Comparison of ENCODE assay signal across 9 mouse cellular contexts in genomic region chr5:99521411-99521810, GRCm38 (mm10).
DNase-seq lines count a peak whose midpoint lies in the region; ATAC-seq and TF ChIP-seq lines count a peak whose summit lies in the region.
"Had no signal": no experiment of that assay in that cellular context is flagged by ENCODE, and none has a peak within 500 bp of the region (broad histone marks: within the 10 kb centered on the region; RNA-seq: fewer than 3 reads in every experiment).

No protein-coding gene starts in this region.

- 51% methylated on average over 4 of the region's 4 CpGs for WGBS in forebrain, embryonic 15.5 days
- WGBS in forebrain, embryonic 13.5 days = 64% methylated on average over 4 of the region's 4 CpGs
- 44% methylated on average over 4 of the region's 4 CpGs for WGBS in lung, embryonic 14.5 days
- WGBS in lung, postnatal 0 days = 46% methylated on average over 4 of the region's 4 CpGs

- H3K27ac ChIP-seq in forebrain, embryonic 15.5 days (replicated peaks) = peak overlapping the region; percentile 42
- no peak overlapping the region for H3K27ac ChIP-seq in forebrain, embryonic 13.5 days
- H3K27ac ChIP-seq in lung, embryonic 14.5 days (ENCODE audit: low read depth) = 0 out of 2 replicates have a peak overlapping the region, but pooled peaks have one; percentile 52
- H3K27ac ChIP-seq in lung, postnatal 0 days (ENCODE audit: low read length) = no peak overlapping the region

- H3K4me2 ChIP-seq in forebrain, embryonic 15.5 days (replicated peaks) = no peak overlapping the region
- H3K4me2 ChIP-seq in forebrain, embryonic 13.5 days = no peak overlapping the region
- H3K4me2 ChIP-seq in lung, embryonic 14.5 days = no peak overlapping the region
- H3K4me2 ChIP-seq in lung, postnatal 0 days (replicated peaks; ENCODE audit: low read depth, low read length) = no peak overlapping the region

- ATAC-seq in forebrain, embryonic 15.5 days (replicated peaks) = no peak
- no peak for ATAC-seq in forebrain, embryonic 13.5 days
- ATAC-seq in lung, embryonic 14.5 days (ENCODE audit: insufficient read depth) = no peak
- no peak for ATAC-seq in lung, postnatal 0 days

- no peaks in the 10 kb centered on the region for H3K36me3 ChIP-seq in forebrain, embryonic 15.5 days
- H3K36me3 ChIP-seq in forebrain, embryonic 13.5 days (ENCODE audit: poor library complexity, severe bottlenecking) = no peaks in the 10 kb centered on the region
- no peaks in the 10 kb centered on the region for H3K36me3 ChIP-seq in lung, embryonic 14.5 days (ENCODE audit: insufficient read depth)
- H3K36me3 ChIP-seq in lung, postnatal 0 days (ENCODE audit: insufficient read depth, low read length) = no peaks in the 10 kb centered on the region

- no peak overlapping the region for H3K4me3 ChIP-seq in forebrain, embryonic 15.5 days
- no peak overlapping the region for H3K4me3 ChIP-seq in forebrain, embryonic 13.5 days
- H3K4me3 ChIP-seq in lung, embryonic 14.5 days (ENCODE audit: low read depth, low read length) = no peak overlapping the region
- H3K4me3 ChIP-seq in lung, postnatal 0 days (ENCODE audit: low read depth, low read length) = no peak overlapping the region

- peak; percentile 87 for DNase-seq in lung, embryonic 14.5 days
- DNase-seq in lung, postnatal 0 days (ENCODE audit: low spot score) = no peak
- peak; percentile 55 for DNase-seq in heart, postnatal 4 days
- DNase-seq in right cerebral cortex, postnatal 10 days (ENCODE audit: low spot score in 2 of 2) = peak; percentile 84
- DNase-seq in urinary bladder, postnatal 25 days (ENCODE audit: low spot score) = no peak
- no peak for DNase-seq in ovary, adult 18-20 months (ENCODE audit: low spot score)
- DNase-seq: gastrocnemius, postnatal 14 days had no signal

- no peak for TF ChIP-seq CTCF in lung, embryonic 14.5 days (IDR thresholded peaks at IDR 0.05; ENCODE audit: low read depth)
- no peak for TF ChIP-seq CTCF in lung, postnatal 0 days (IDR thresholded peaks at IDR 0.05)

- H3K9me3 ChIP-seq in forebrain, embryonic 15.5 days = no peaks in the 10 kb centered on the region
- no peaks in the 10 kb centered on the region for H3K9me3 ChIP-seq in forebrain, embryonic 13.5 days (replicated peaks)
- H3K9me3 ChIP-seq in lung, embryonic 14.5 days (ENCODE audit: low read depth, low read length) = no peaks in the 10 kb centered on the region
- H3K9me3 ChIP-seq in lung, postnatal 0 days (ENCODE audit: low read length) = no peaks in the 10 kb centered on the region

- TF ChIP-seq EP300 in lung, postnatal 0 days (IDR thresholded peaks at IDR 0.05) = no peak

- no peaks in the 10 kb centered on the region for H3K27me3 ChIP-seq in forebrain, embryonic 15.5 days
- no peaks in the 10 kb centered on the region for H3K27me3 ChIP-seq in forebrain, embryonic 13.5 days
- H3K27me3 ChIP-seq in lung, embryonic 14.5 days (ENCODE audit: insufficient read depth, low read length) = no peaks in the 10 kb centered on the region
- H3K27me3 ChIP-seq in lung, postnatal 0 days (replicated peaks; ENCODE audit: insufficient read depth, low read length) = no peaks in the 10 kb centered on the region

- H3K4me1 ChIP-seq in forebrain, embryonic 15.5 days = peaks cover 32% of the 10 kb centered on the region
- H3K4me1 ChIP-seq in forebrain, embryonic 13.5 days = peaks cover 30% of the 10 kb centered on the region
- peaks cover 12% of the 10 kb centered on the region; the same call in 1 of the 2 replicates for H3K4me1 ChIP-seq in lung, embryonic 14.5 days (ENCODE audit: insufficient read depth)
- peaks cover 4% of the 10 kb centered on the region; the same call in 1 of the 2 replicates for H3K4me1 ChIP-seq in lung, postnatal 0 days (ENCODE audit: insufficient read depth, low read depth, low read length)

- no peak overlapping the region for H3K9ac ChIP-seq in forebrain, embryonic 15.5 days (replicated peaks)
- H3K9ac ChIP-seq in forebrain, embryonic 13.5 days = no peak overlapping the region
- H3K9ac ChIP-seq in lung, embryonic 14.5 days = no peak overlapping the region
- H3K9ac ChIP-seq in lung, postnatal 0 days (replicated peaks; ENCODE audit: low read depth) = no peak overlapping the region

Comparison
In these comparisons a context has a peak if more than half of its experiments do, and no peak if none do; other contexts are left out.
1. H3K27ac ChIP-seq: peak in forebrain, embryonic 15.5 days (single experiment) and lung, embryonic 14.5 days (single experiment); none in forebrain, embryonic 13.5 days (single experiment) and lung, postnatal 0 days (single experiment).
2. DNase-seq: peak in lung, embryonic 14.5 days (single experiment), heart, postnatal 4 days (single experiment) and right cerebral cortex, postnatal 10 days (2 of 2); none in lung, postnatal 0 days (single experiment), urinary bladder, postnatal 25 days (single experiment) and ovary, adult 18-20 months (single experiment).